In genomic region chr13:59674215-59674614, GRCm38 (mm10) we compare ENCODE assay signal across 8 mouse cellular contexts. TPM values are rescaled to one million over a fixed set of nuclear protein-coding genes. Genes with fewer than 3 reads are reported as not detected.
DNase-seq lines count a peak whose midpoint lies in the region; ATAC-seq lines count a peak whose summit lies in the region.

No protein-coding gene starts in this region.

- H3K36me3 ChIP-seq in heart, embryonic 15.5 days: no peaks in the 10 kb centered on the region
- H3K36me3 ChIP-seq in intestine, embryonic 15.5 days: no peaks in the 10 kb centered on the region

- 41% methylated on average over 3 of the region's 3 CpGs for WGBS in heart, embryonic 15.5 days
- WGBS in intestine, embryonic 15.5 days: 17% methylated on average over 3 of the region's 3 CpGs

- H3K4me1 ChIP-seq in heart, embryonic 15.5 days (replicated peaks): peaks cover 4% of the 10 kb centered on the region; the same call in 1 of the 2 replicates
- peaks cover 6% of the 10 kb centered on the region for H3K4me1 ChIP-seq in intestine, embryonic 15.5 days (replicated peaks)

- H3K27ac ChIP-seq in heart, embryonic 15.5 days: no peak overlapping the region
- peak overlapping the region; percentile 44; the same call in 1 of the 2 replicates for H3K27ac ChIP-seq in intestine, embryonic 15.5 days

- peak overlapping the region; percentile 72 for H3K4me2 ChIP-seq in heart, embryonic 15.5 days
- peak overlapping the region; percentile 65 for H3K4me2 ChIP-seq in intestine, embryonic 15.5 days (replicated peaks)

- ATAC-seq in heart, embryonic 15.5 days (replicated peaks; ENCODE audit: insufficient number of reproducible peaks, insufficient read depth, low FRiP score, low read depth): no peak
- 0 out of 2 replicates have a peak, but pooled peaks have one; percentile 13 for ATAC-seq in intestine, embryonic 15.5 days

- no peaks in the 10 kb centered on the region for H3K27me3 ChIP-seq in heart, embryonic 15.5 days
- no peaks in the 10 kb centered on the region for H3K27me3 ChIP-seq in intestine, embryonic 15.5 days (replicated peaks)

- no peak for DNase-seq in heart, adult 9 months (ENCODE audit: low spot score in 2 of 2)
- DNase-seq in embryo, embryonic 11 days: peak; percentile 78
- peak; percentile 61 for DNase-seq in neural tube, embryonic 10.5 days (ENCODE audit: extremely low spot score, low spot score)
- no peak for DNase-seq in thymus, postnatal 36 days
- no peak for DNase-seq in layer of hippocampus, postnatal 25 days (ENCODE audit: extremely low spot score in 1 of 2, low spot score in 1 of 2)
- no peak for DNase-seq in left cerebral cortex, postnatal 36 days (ENCODE audit: low spot score in 2 of 2)

- H3K9me3 ChIP-seq in heart, embryonic 15.5 days (replicated peaks): no peaks in the 10 kb centered on the region
- H3K9me3 ChIP-seq in intestine, embryonic 15.5 days: no peaks in the 10 kb centered on the region

- intact Hi-C loops in left cerebral cortex, postnatal 36 days (cut with DNase I): no loop called here

- H3K9ac ChIP-seq in heart, embryonic 15.5 days: no peak overlapping the region
- peak overlapping the region; percentile 26; the same call in 1 of the 2 replicates for H3K9ac ChIP-seq in intestine, embryonic 15.5 days

- 0 out of 2 replicates have a peak overlapping the region, but pooled peaks have one; percentile 14 for H3K4me3 ChIP-seq in heart, embryonic 15.5 days
- H3K4me3 ChIP-seq in intestine, embryonic 15.5 days (replicated peaks): peak overlapping the region; percentile 78

RNA-seq across cellular contexts. Expression of gene Golm1, which starts 1.4 kb away (rescaled TPM):
- polyA plus RNA-seq in heart, embryonic 15.5 days (2015; fragmentation: Nextera tagmentation; extraction: Ambion mirVana): 40.4 and 41.1 TPM in 2 replicates
- 81.8 and 86.9 TPM in 2 replicates for polyA plus RNA-seq in intestine, embryonic 15.5 days (2015; fragmentation: Nextera tagmentation; extraction: Ambion mirVana)
- 10 to 100 TPM; 54.3 to 62.7 TPM for total RNA-seq in layer of hippocampus, postnatal 25 days (2021)
- 10 to 100 TPM; 17.2 to 20.5 TPM for total RNA-seq in left cerebral cortex, postnatal 36 days (2021)

RNA-seq across cellular contexts. Expression of gene 4921517D22Rik, which starts 19.7 kb away (rescaled TPM):
- polyA plus RNA-seq in heart, embryonic 15.5 days (2015; fragmentation: Nextera tagmentation; extraction: Ambion mirVana): not detected in 2 replicates
- not detected in 2 replicates for polyA plus RNA-seq in intestine, embryonic 15.5 days (2015; fragmentation: Nextera tagmentation; extraction: Ambion mirVana)
- not detected for total RNA-seq in layer of hippocampus, postnatal 25 days (2021)
- total RNA-seq in left cerebral cortex, postnatal 36 days (2021): not detected

RNA-seq across cellular contexts. Expression of gene Spata31d1a, which starts 35.9 kb away (rescaled TPM):
- 0.03 TPM in 2 replicates for polyA plus RNA-seq in heart, embryonic 15.5 days (2015; fragmentation: Nextera tagmentation; extraction: Ambion mirVana)
- polyA plus RNA-seq in intestine, embryonic 15.5 days (2015; fragmentation: Nextera tagmentation; extraction: Ambion mirVana): 0.03 TPM in 1 of 2 replicates, not detected in the other
- total RNA-seq in layer of hippocampus, postnatal 25 days (2021): under 1 TPM; 0.27 to 0.38 TPM
- under 1 TPM; 0.12 to 0.25 TPM for total RNA-seq in left cerebral cortex, postnatal 36 days (2021)

RNA-seq across cellular contexts. Expression of gene Spata31d1b, which starts 37.9 kb away (rescaled TPM):
- polyA plus RNA-seq in heart, embryonic 15.5 days (2015; fragmentation: Nextera tagmentation; extraction: Ambion mirVana): not detected in 2 replicates
- polyA plus RNA-seq in intestine, embryonic 15.5 days (2015; fragmentation: Nextera tagmentation; extraction: Ambion mirVana): not detected in 2 replicates
- total RNA-seq in layer of hippocampus, postnatal 25 days (2021): under 1 TPM; 0.12 to 0.14 TPM
- total RNA-seq in left cerebral cortex, postnatal 36 days (2021): not detected

RNA-seq across cellular contexts. Expression of gene Spata31d1d, which starts 57.3 kb away (rescaled TPM):
- polyA plus RNA-seq in heart, embryonic 15.5 days (2015; fragmentation: Nextera tagmentation; extraction: Ambion mirVana): not detected in 2 replicates
- not detected in 2 replicates for polyA plus RNA-seq in intestine, embryonic 15.5 days (2015; fragmentation: Nextera tagmentation; extraction: Ambion mirVana)
- total RNA-seq in layer of hippocampus, postnatal 25 days (2021): not detected
- not detected for total RNA-seq in left cerebral cortex, postnatal 36 days (2021)

Comparison
In these comparisons a context has a peak if more than half of its experiments do, and no peak if none do; other contexts are left out.
1. DNase-seq: peak in embryo, embryonic 11 days (single experiment) and neural tube, embryonic 10.5 days (single experiment); none in heart, adult 9 months (0 of 2), thymus, postnatal 36 days (0 of 2), layer of hippocampus, postnatal 25 days (0 of 2) and left cerebral cortex, postnatal 36 days (0 of 2).